Mouse (Mus musculus) heart, embryonic 11.5 days (tissue): ENCODE results near the gene Wfdc3. TPM values are rescaled to one million over a fixed set of nuclear protein-coding genes. Genes with fewer than 3 reads are reported as not detected.
"Not testable (repeated sequence)": the region's sequence is repeated elsewhere in the genome, so short reads cannot be mapped to it uniquely, and the experiment has no call there.

Source experiments
- ATAC-seq: fragments of 200-750 bp; cut with Nextera tagmentation; replicated peaks from 2 replicates; pipeline ENCODE4 v1.8.0; 2017; ENCODE audit warnings: moderate library complexity; ENCODE audit not compliant: insufficient number of reproducible peaks, low FRiP score, low TSS enrichment
- H3K27ac ChIP-seq: fragments of 300-500 bp; sonication (generic); 2 replicates; pipeline ENCODE4 v1.5.1; 2014; ENCODE audit warnings: mild to moderate bottlenecking, low read depth, low read length
- H3K27me3 ChIP-seq: fragments of 300-500 bp; sonication (generic); 2 replicates; pipeline ENCODE4 v1.6.1; 2014; ENCODE audit warnings: mild to moderate bottlenecking, low read length, mixed read lengths; ENCODE audit not compliant: control insufficient read depth, insufficient read depth
- H3K36me3 ChIP-seq: fragments of 300-500 bp; sonication (generic); 2 replicates; pipeline ENCODE4 v1.6.1; 2014; ENCODE audit warnings: mild to moderate bottlenecking, low read length, moderate library complexity, mixed read lengths; ENCODE audit not compliant: control insufficient read depth, insufficient read depth
- H3K4me1 ChIP-seq: fragments of 300-500 bp; sonication (generic); 2 replicates; pipeline ENCODE4 v1.6.1; 2014; ENCODE audit warnings: low read length; ENCODE audit not compliant: control insufficient read depth, insufficient read depth
- H3K4me2 ChIP-seq: fragments of 300-500 bp; sonication (generic); 2 replicates; pipeline ENCODE4 v1.6.1; 2014; ENCODE audit warnings: mild to moderate bottlenecking, moderate library complexity
- H3K4me3 ChIP-seq: fragments of 300-500 bp; sonication (generic); 2 replicates; pipeline ENCODE4 v1.5.1; 2014; ENCODE audit warnings: low read depth, low read length
- H3K9ac ChIP-seq: fragments of 300-500 bp; sonication (generic); 2 replicates; pipeline ENCODE4 v1.6.1; 2014; ENCODE audit warnings: mild to moderate bottlenecking, low read depth, low read length, moderate library complexity
- H3K9me3 ChIP-seq: fragments of 300-500 bp; sonication (generic); replicated peaks from 2 replicates; pipeline ENCODE4 v1.6.1; 2016; ENCODE audit warnings: low read length; ENCODE audit not compliant: control insufficient read depth
- WGBS: fragments of 180-500 bp; shearing (Covaris S2); extraction: QIAGEN DNeasy Blood & Tissue Kit; methylation state at CpG from one replicate; pipeline ENCODE4 v1.1.7; 2014; ENCODE audit not compliant: insufficient replicate concordance; 5-methylcytosine and 5-hydroxymethylcytosine counted together
- polyA plus RNA-seq: library from polyadenylated mRNA; unstranded; fragments of >200 nt; fragmentation: Nextera tagmentation; extraction: Ambion mirVana; gene quantifications from 2 replicates; pipeline ENCODE4 v1.2.1, GENCODE M21; 2014

The Wfdc3 gene
- polyA plus RNA-seq, 1 experiment from 2014 or later, result 0.19 TPM

DNA sequence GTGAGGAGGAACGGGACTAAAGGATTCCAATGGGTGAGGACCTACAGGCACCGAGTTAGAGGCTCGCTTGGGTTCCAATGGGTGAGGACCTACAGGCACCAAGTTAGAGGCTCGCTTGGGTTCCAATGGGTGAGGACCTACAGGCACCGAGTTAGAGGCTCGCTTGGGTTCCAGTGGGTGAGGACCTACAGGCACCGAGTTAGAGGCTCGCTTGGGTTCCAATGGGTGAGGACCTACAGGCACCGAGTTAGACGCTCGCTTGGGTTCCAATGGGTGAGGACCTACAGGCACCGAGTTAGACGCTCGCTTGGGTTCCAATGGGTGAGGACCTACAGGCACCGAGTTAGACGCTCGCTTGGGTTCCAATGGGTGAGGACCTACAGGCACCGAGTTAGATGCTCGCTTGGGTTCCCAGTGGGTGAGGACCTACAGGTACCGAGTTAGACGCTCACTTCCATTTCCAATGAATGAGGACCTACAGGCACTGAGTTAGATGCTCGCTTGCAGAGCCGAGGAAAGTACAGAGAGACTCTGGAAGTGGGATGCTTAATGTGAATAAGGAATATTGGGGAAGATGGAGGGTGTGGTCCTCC is 29.4 kb downstream of the Wfdc3 start:
- H3K27me3 ChIP-seq, ATAC-seq, H3K4me1 ChIP-seq, H3K9me3 ChIP-seq, H3K27ac ChIP-seq, H3K4me3 ChIP-seq, H3K4me2 ChIP-seq, H3K9ac ChIP-seq, H3K36me3 ChIP-seq: not testable (repeated sequence)
- 83% methylated on average over 20 of the region's 23 CpGs for WGBS

DNA sequence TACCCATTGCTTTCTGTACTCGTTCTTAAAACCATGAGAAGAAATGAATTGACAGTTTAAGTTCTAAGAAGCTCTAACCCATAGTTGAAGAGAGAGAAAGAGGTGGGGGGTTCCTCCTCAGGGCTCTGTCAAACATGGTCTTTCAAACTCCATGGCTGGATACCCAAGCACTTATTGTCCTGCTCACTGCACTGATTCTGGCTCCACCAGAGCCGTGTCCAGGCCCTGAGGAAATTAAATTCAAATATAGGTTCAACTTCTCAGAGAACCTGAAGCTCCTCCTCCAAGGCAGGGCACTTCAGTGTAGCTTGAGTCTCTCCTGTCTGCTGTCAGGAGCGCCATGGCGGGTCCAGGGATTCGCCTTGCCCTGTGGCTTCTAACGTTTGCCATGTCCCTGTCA is 30.7 kb downstream of the Wfdc3 start, which contains the start of gene Spint5:
Gene Spint5 (plus strand): TSS at position 301 of the 400 bp plus-strand sequence.
- H3K9ac ChIP-seq, result no peak within 1 kb of the TSS
- 73% methylated on average over 6 of the region's 6 CpGs for WGBS
- ATAC-seq, result no peak

DNA sequence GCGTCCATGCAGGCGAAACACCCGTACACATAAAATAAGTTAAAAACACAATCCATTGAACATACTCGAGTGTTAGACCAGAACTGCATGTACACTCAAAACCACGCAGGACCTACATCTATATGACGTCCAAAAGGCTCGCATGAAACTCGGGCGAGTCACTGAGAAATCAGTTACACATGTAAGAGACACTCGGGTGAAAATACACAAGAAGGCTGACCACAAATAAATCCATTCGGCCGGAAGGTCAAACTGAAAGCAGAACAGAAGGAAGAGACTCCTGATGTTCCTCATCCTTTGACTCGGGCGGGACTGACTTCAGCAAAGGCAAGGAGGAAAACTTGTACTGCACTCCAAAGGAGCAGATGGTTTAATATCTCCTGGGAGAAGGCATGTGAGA is 39.7 kb downstream of the Wfdc3 start:
- no peak overlapping the region for H3K9ac ChIP-seq
- no peak overlapping the region for H3K27ac ChIP-seq
- H3K4me1 ChIP-seq, result no peaks in the 10 kb centered on the region
- H3K4me2 ChIP-seq, result no peak overlapping the region
- no peaks in the 10 kb centered on the region for H3K36me3 ChIP-seq
- 0 out of 2 replicates have a peak, but pooled peaks cover under 1% of the 10 kb centered on the region for H3K27me3 ChIP-seq
- 86% methylated on average over 14 of the region's 14 CpGs for WGBS
- ATAC-seq, result no peak
- no peaks in the 10 kb centered on the region for H3K9me3 ChIP-seq
- H3K4me3 ChIP-seq, result no peak overlapping the region

More for the DNA sequence above, 30.7 kb downstream of the Wfdc3 start, which contains the start of gene Spint5:
- no peaks in the 10 kb centered on the region for H3K27me3 ChIP-seq
- no peaks in the 10 kb centered on the region for H3K36me3 ChIP-seq
- H3K27ac ChIP-seq, result no peak within 1 kb of the TSS
- H3K9me3 ChIP-seq, result no peaks in the 10 kb centered on the region
- no peak within 1 kb of the TSS for H3K4me3 ChIP-seq
- H3K4me1 ChIP-seq, result no peaks in the 10 kb centered on the region
- H3K4me2 ChIP-seq, result no peak within 1 kb of the TSS

DNA sequence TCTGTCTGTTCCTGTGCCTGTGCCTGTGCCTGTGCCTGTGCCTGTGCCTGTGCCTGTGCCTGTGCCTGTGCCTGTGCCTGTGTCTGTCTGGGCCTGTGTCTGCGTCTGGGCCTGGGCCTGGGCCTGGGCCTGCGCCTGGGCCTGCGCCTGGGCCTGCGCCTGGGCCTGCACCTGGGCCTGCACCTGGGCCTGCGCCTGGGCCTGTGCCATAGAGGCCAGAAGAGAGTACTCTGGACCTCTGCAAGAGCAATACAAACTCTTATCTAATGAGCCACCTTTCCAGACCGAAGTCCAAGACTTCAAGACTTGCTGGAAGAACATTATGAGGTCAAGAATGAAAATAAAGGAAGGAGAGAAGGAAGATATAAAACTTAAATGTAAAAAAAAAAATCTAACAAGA is 40.4 kb downstream of the Wfdc3 start:
- Histone ChIP-seq H3K36me3 (no peaks in the 10 kb centered on the region), H3K9ac (no peak overlapping the region), H3K27me3 (0 out of 2 replicates have a peak, but pooled peaks cover 3% of the 10 kb centered on the region), H3K4me3 (no peak overlapping the region), H3K9me3 (no peaks in the 10 kb centered on the region), H3K4me2 (no peak overlapping the region), H3K27ac (no peak overlapping the region), H3K4me1 (no peaks in the 10 kb centered on the region)
- no peak for ATAC-seq
- WGBS, result 84% methylated on average over 6 of the region's 6 CpGs

DNA sequence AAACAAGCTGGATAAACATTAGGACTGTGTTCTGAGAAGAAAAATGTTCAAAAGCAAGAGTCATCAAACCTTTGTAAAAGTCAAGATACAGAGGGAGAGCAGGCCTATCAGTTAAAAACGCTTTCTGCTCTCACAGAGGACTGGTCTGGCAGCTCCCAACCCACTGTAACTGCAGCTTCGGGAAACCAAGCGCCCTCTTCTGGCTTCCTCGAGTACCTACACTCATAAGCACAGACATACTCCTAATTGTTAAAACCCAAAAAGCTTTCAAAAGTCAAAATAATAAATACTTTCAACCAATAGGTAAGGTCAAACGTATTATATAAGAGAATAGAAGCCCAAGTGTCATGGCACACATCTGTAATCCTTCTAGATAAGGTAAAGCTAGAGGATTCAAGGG is 41.5 kb downstream of the Wfdc3 start:
- no peak for ATAC-seq
- Histone ChIP-seq H3K9ac (no peak overlapping the region), H3K4me3 (no peak overlapping the region), H3K4me2 (no peak overlapping the region), H3K36me3 (no peaks in the 10 kb centered on the region), H3K27ac (no peak overlapping the region), H3K4me1 (no peaks in the 10 kb centered on the region), H3K27me3 (0 out of 2 replicates have a peak, but pooled peaks cover 3% of the 10 kb centered on the region), H3K9me3 (no peaks in the 10 kb centered on the region)
- WGBS, result 72% methylated on average over 5 of the region's 5 CpGs

DNA sequence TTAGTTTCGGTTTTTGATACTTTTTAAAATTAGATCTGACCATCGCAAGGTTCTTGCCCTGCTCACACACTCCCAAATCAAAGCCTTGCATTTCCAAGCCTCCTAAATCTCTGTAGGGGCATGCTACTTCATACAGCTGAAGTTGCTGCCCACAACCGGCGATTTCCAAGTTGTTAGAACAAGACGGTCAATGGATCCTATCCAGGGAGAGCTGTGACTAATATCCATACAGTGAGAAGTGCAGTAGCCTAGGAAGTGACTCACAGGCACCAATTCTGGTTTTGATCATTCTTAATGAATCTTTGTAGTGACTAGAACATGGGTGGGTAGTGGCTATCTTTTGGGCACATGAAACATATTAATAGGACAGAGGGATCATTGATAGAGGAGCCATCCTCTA is 44.0 kb downstream of the Wfdc3 start:
- H3K9ac ChIP-seq, result no peak overlapping the region
- H3K27me3 ChIP-seq, result 0 out of 2 replicates have a peak, but pooled peaks cover 3% of the 10 kb centered on the region
- no peak for ATAC-seq
- H3K4me1 ChIP-seq, result no peaks in the 10 kb centered on the region
- no peaks in the 10 kb centered on the region for H3K36me3 ChIP-seq
- 82% methylated on average over 5 of the region's 5 CpGs for WGBS
- no peak overlapping the region for H3K4me2 ChIP-seq
- H3K4me3 ChIP-seq, result no peak overlapping the region
- H3K9me3 ChIP-seq, result no peaks in the 10 kb centered on the region
- no peak overlapping the region for H3K27ac ChIP-seq

DNA sequence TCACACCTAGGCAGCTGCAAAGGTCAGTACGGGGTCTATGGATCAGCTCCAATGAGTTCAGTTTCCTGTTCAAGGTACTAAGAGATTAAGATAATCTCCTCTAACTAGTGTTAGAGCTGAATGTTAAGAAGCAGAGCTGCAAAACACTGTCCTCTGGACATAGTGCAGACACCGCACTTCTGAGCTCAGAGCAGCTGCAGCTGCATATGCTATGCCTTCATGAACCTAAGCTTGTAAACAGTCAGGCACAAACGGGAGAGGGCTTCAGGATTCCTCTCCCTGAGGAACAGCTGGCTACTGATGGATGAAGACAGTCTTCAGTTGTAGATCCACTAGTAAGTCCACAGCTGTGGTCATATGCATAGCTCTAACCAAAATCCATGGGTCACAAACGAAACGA is 44.8 kb downstream of the Wfdc3 start:
- ATAC-seq, result no peak
- WGBS, result 67% methylated on average over 5 of the region's 5 CpGs
- H3K27me3 ChIP-seq, result 0 out of 2 replicates have a peak, but pooled peaks cover 3% of the 10 kb centered on the region

DNA sequence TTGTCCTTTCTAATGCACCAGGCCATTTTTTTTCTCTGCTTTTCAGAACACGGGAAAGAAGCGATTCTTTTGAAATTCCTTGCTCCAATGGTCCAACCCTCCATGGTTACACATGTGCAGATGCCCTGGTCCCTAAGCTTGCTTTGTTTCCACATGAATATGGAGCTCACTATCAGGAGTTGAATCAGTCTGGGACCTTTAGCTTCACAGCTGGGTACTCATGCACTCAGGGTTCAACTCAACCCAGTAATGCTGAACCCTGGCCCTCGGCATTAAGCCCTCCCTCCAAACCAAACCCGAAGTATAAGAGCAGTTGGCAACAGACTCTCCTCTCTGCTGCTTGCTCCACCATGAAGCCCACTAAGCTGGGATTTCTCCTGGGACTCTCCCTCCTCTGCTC is 47.5 kb downstream of the Wfdc3 start, which contains the start of gene Spint4:
Gene Spint4 (plus strand): TSS at position 301 of the 400 bp plus-strand sequence.
- Histone ChIP-seq H3K36me3 (no peaks in the 10 kb centered on the region), H3K27me3 (0 out of 2 replicates have a peak, but pooled peaks cover 3% of the 10 kb centered on the region), H3K9me3 (no peaks in the 10 kb centered on the region), H3K4me3 (no peak within 1 kb of the TSS), H3K9ac (no peak within 1 kb of the TSS), H3K27ac (no peak within 1 kb of the TSS), H3K4me2 (no peak within 1 kb of the TSS), H3K4me1 (no peaks in the 10 kb centered on the region)
- 75% methylated on average over 4 of the region's 4 CpGs for WGBS
- ATAC-seq, result no peak

More for the DNA sequence above, 44.8 kb downstream of the Wfdc3 start:
- no peaks in the 10 kb centered on the region for H3K4me1 ChIP-seq
- H3K4me2 ChIP-seq, result no peak overlapping the region
- H3K9ac ChIP-seq, result no peak overlapping the region
- H3K36me3 ChIP-seq, result no peaks in the 10 kb centered on the region
- H3K4me3 ChIP-seq, result no peak overlapping the region
- H3K27ac ChIP-seq, result no peak overlapping the region
- no peaks in the 10 kb centered on the region for H3K9me3 ChIP-seq

DNA sequence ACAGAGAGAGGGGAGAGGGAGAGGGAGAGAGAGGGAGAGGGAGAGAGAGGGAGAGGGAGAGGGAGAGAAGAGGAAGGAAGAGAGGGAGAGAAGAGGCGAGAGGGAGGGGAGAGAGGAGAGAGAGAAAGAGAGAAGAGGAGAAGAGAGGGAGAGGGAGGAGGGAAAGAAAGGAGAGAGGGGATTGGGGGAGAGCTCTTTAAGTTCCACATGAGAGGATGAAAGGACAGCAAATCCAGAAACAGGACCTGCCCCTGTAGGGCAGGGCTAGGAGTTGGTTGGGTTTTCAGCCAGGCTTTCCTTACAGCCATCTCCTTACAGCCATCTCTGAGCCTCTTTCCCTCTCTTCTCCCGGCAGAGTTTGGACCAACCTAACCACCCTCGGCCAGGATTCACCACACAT is 60.9 kb downstream of the Wfdc3 start, which contains the start of gene Wfdc13:
Gene Wfdc13 (plus strand): TSS at position 301 of the 400 bp plus-strand sequence.
- no peak within 1 kb of the TSS for H3K9ac ChIP-seq
- 65% methylated on average over 3 of the region's 3 CpGs for WGBS
- no peak within 1 kb of the TSS for H3K27ac ChIP-seq
- no peak within 1 kb of the TSS for H3K4me3 ChIP-seq
- H3K4me1 ChIP-seq, result no peaks in the 10 kb centered on the region
- H3K4me2 ChIP-seq, result no peak within 1 kb of the TSS
- H3K36me3 ChIP-seq, result no peaks in the 10 kb centered on the region
- 0 out of 2 replicates have a peak, but pooled peaks cover 4% of the 10 kb centered on the region for H3K27me3 ChIP-seq
- H3K9me3 ChIP-seq, result no peaks in the 10 kb centered on the region
- no peak for ATAC-seq
